Comparison of ENCODE assay signal across 19 mouse cellular contexts in the genomic region with DNA sequence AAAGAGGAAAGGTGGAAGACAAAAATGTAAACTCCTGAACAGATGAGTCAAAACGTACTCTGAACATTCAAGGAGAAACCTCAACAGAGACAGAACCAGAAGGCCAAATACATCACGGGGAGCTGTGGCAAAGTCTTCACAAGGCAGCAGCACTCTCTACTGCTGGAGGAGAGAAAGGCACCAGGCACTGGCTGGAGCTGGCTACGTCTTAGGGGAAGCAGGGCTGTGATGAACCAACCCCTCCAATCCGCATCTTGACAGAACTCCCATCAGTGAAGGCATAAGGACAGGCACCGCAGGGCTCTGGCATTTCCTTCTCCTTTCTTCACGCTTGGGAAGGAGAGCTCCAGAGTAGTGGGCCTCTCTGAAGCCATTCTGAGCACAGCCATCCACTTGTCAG. TPM values are rescaled to one million over a fixed set of nuclear protein-coding genes. Genes with fewer than 3 reads are reported as not detected.
DNase-seq lines count a peak whose midpoint lies in the region; ATAC-seq and TF ChIP-seq lines count a peak whose summit lies in the region.
"Had no signal": no experiment of that assay in that cellular context is flagged by ENCODE, and none has a peak within 500 bp of the region (broad histone marks: within the 10 kb centered on the region; RNA-seq: fewer than 3 reads in every experiment).

No protein-coding gene starts in this region.

- peak; percentile 30; the same call in 1 of the 2 replicates for TF ChIP-seq CTCF in liver, adult 2 months (IDR thresholded peaks at IDR 0.05; ENCODE audit: low read depth, low read length)

- peaks cover 2% of the 10 kb centered on the region; the same call in 1 of the 2 replicates for H3K36me3 ChIP-seq in liver, adult 2 months (ENCODE audit: control insufficient read depth, insufficient read depth, low read length)
- 0 out of 2 replicates have a peak, but pooled peaks cover 2% of the 10 kb centered on the region for H3K36me3 ChIP-seq in liver, embryonic 11.5 days (ENCODE audit: control insufficient read depth, insufficient read depth, low read length)

- H3K4me1 ChIP-seq in liver, adult 2 months (ENCODE audit: control insufficient read depth, insufficient read depth, low read length): peaks cover 18% of the 10 kb centered on the region
- peaks cover 10% of the 10 kb centered on the region for H3K4me1 ChIP-seq in liver, embryonic 11.5 days (replicated peaks; ENCODE audit: control insufficient read depth, insufficient read depth, low read length)
- H3K4me1 ChIP-seq: forebrain, embryonic 12.5 days; limb, embryonic 10.5 days had no signal

- ATAC-seq in liver, embryonic 11.5 days (replicated peaks; ENCODE audit: low FRiP score): no peak
- ATAC-seq: activated CD4-positive, CD25-positive, alpha-beta regulatory T cell, adult 4 months had no signal

- TF ChIP-seq POLR2A in liver, adult 2 months (IDR thresholded peaks at IDR 0.05; ENCODE audit: extremely low read depth, insufficient read depth, low read length): no peak

- H3K9ac ChIP-seq in liver, adult 2 months (ENCODE audit: low read depth, low read length): no peak overlapping the region
- no peak overlapping the region for H3K9ac ChIP-seq in liver, embryonic 11.5 days (ENCODE audit: low read depth, low read length)
- H3K9ac ChIP-seq: embryonic facial prominence, embryonic 13.5 days; forebrain, embryonic 12.5 days; hindbrain, embryonic 12.5 days had no signal

- no peaks in the 10 kb centered on the region for H3K9me3 ChIP-seq in liver, embryonic 11.5 days (ENCODE audit: control insufficient read depth, low read length)
- H3K9me3 ChIP-seq: embryonic facial prominence, embryonic 13.5 days; forebrain, embryonic 12.5 days; G1E; heart, embryonic 10.5 days; hindbrain, embryonic 12.5 days; limb, embryonic 10.5 days had no signal

- DNase-seq in cerebellum, postnatal 14 days: peak; percentile 63 to 68
- no peak for DNase-seq in cerebellum, adult 9-11 months
- no peak for DNase-seq in liver, adult 2 months (ENCODE audit: extremely low read depth, low read depth, low spot score)
- no peak for DNase-seq in liver, embryonic 11.5 days (ENCODE audit: low spot score)
- peak; percentile 53 for DNase-seq in ES-CJ7 (ENCODE audit: low read depth, low spot score)
- peak; percentile 79 for DNase-seq in brain, adult 2 months (ENCODE audit: low read depth, low spot score)
- no peak for DNase-seq in urinary bladder, postnatal 14 days (ENCODE audit: low spot score)
- no peak for DNase-seq in ovary, postnatal 10 days (ENCODE audit: low spot score)
- DNase-seq: cerebellum, adult 11-12 months; kidney, adult 8-10 months; lung, adult 18-20 months had no signal

- H3K79me2 ChIP-seq in liver, adult 2 months (ENCODE audit: control insufficient read depth, insufficient read depth, low read length): peaks cover 36% of the 10 kb centered on the region

- H3K4me2 ChIP-seq in liver, embryonic 11.5 days: no peak overlapping the region
- H3K4me2 ChIP-seq: embryonic facial prominence, embryonic 13.5 days; forebrain, embryonic 12.5 days; hindbrain, embryonic 12.5 days had no signal

- WGBS in liver, adult 2 months: 75% methylated on average over 6 of the region's 6 CpGs
- WGBS in liver, embryonic 11.5 days: 81% methylated on average over 6 of the region's 6 CpGs

- no peak overlapping the region for H3K27ac ChIP-seq in liver, adult 2 months (replicated peaks; ENCODE audit: insufficient read depth, low read depth, low read length)
- H3K27ac ChIP-seq in liver, embryonic 11.5 days (ENCODE audit: low read depth, low read length): no peak overlapping the region
- H3K27ac ChIP-seq: embryonic facial prominence, embryonic 13.5 days; forebrain, embryonic 12.5 days; heart, embryonic 10.5 days; hindbrain, embryonic 12.5 days; limb, embryonic 10.5 days had no signal

- H3K4me3 ChIP-seq in liver, adult 2 months (ENCODE audit: insufficient read depth, low read depth, low read length): no peak overlapping the region
- H3K4me3 ChIP-seq in liver, embryonic 11.5 days (ENCODE audit: low read depth, low read length): no peak overlapping the region
- H3K4me3 ChIP-seq: embryonic facial prominence, embryonic 13.5 days; forebrain, embryonic 12.5 days; heart, embryonic 10.5 days; hindbrain, embryonic 12.5 days; limb, embryonic 10.5 days; myocyte had no signal

- H3K27me3 ChIP-seq in liver, adult 2 months (ENCODE audit: control insufficient read depth, insufficient read depth, low read length): no peaks in the 10 kb centered on the region
- H3K27me3 ChIP-seq in liver, embryonic 11.5 days (replicated peaks; ENCODE audit: control insufficient read depth, insufficient read depth, low read length): no peaks in the 10 kb centered on the region
- H3K27me3 ChIP-seq: embryonic facial prominence, embryonic 13.5 days; forebrain, embryonic 12.5 days; hindbrain, embryonic 12.5 days had no signal

RNA-seq across cellular contexts. Expression of a gene that starts 7.4 kb away (rescaled TPM):
- total RNA-seq in liver, adult 2 months (2014; rRNA removed): 13.7 and 16.0 TPM in 2 replicates
- polyA plus RNA-seq in liver, adult 2 months (2012; rRNA removed): 32.0 and 33.4 TPM in 2 replicates
- 35.4 and 36.5 TPM in 2 replicates for polyA plus RNA-seq in liver, embryonic 11.5 days (2014; fragmentation: Nextera tagmentation; extraction: Ambion mirVana)

RNA-seq across cellular contexts. Expression of a gene that starts 8.3 kb away (rescaled TPM):
- total RNA-seq in liver, adult 2 months (2014; rRNA removed): 40.9 and 44.7 TPM in 2 replicates
- 16.1 and 16.7 TPM in 2 replicates for polyA plus RNA-seq in liver, adult 2 months (2012; rRNA removed)
- polyA plus RNA-seq in liver, embryonic 11.5 days (2014; fragmentation: Nextera tagmentation; extraction: Ambion mirVana): 70.6 and 70.8 TPM in 2 replicates

RNA-seq across cellular contexts. Expression of a gene that starts 36.9 kb away (rescaled TPM):
- total RNA-seq in liver, adult 2 months (2014; rRNA removed): 10.1 and 11.6 TPM in 2 replicates
- 11.0 and 17.3 TPM in 2 replicates for polyA plus RNA-seq in liver, adult 2 months (2012; rRNA removed)
- polyA plus RNA-seq in liver, embryonic 11.5 days (2014; fragmentation: Nextera tagmentation; extraction: Ambion mirVana): 19.4 and 19.7 TPM in 2 replicates

Comparison
In these comparisons a context has a peak if more than half of its experiments do, and no peak if none do; other contexts are left out.
1. DNase-seq: peak in cerebellum, postnatal 14 days (2 of 2), ES-CJ7 (single experiment) and brain, adult 2 months (single experiment); none in cerebellum, adult 9-11 months (single experiment), liver, adult 2 months (single experiment), liver, embryonic 11.5 days (single experiment), urinary bladder, postnatal 14 days (single experiment) and ovary, postnatal 10 days (single experiment).